Mouse (Mus musculus) lung, postnatal 4 days (tissue): ENCODE measurements around the gene Ergic1.

ENCODE experiments used
- DNase-seq, 2 experiments: peaks; one replicate each; pipeline ENCODE4 v3.0.0; 2021

Ergic1 gene

DNA sequence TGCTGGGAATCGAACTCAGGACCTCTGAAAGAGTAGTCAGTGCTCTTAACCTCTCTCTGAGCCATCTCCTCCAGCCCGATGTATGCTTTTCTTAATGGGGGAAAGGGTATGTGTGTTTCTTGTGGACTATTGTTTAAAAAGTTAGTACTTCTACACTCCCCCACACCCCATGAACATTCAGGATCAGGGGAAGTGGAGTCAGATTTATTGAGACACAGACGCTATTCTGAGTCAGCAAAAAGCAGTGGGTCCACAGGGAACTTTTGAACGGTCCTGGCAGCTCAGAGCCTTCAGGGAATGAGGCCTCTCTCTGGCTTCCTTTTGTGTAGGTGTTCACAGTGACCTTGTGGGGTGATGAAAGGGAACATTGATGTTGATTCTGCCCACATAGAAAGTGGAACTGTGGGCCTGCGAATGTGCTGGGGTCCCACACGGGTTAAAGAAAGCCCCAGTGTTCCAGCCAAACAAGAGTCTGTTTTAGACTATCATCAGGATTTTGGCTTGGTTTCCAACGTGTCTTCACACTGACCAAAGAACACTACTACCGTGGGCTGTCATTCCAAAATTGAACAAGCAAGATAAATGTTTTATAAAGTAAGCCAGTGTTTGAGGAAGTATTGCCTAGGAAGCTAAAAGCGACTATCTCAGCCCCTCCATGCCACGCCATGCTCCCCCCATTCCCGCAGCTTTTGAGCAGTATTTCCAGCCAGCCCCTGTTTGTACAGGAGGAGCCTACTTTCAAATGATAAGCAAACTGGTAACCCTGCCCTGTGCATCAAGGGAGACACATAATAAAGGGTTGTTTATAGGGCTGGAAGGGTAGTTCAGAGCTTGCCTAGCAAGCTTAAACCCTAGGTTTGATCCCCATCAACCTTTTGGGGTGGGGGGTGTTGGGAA is 144.4 kb downstream of the Ergic1 start:
- DNase-seq, result no peak
